Mouse (Mus musculus) ovary, adult 18-20 months (tissue): ENCODE data around the gene Dlg2.

ENCODE experiments used
- DNase-seq: peaks from one replicate; pipeline ENCODE4 v3.0.0; 2022; ENCODE audit warnings: low spot score, mixed read lengths

The Dlg2 gene

GRCm38 (mm10) chr7:92463080-92463877 lies 1986.8 kb downstream of the Dlg2 start:
- no peak for DNase-seq

GRCm38 (mm10) chr7:92464290-92464689 lies 1987.8 kb downstream of the Dlg2 start:
- no peak for DNase-seq

GRCm38 (mm10) chr7:92479143-92479542 lies 2002.7 kb downstream of the Dlg2 start:
- no peak for DNase-seq

- DNase-seq, result no peak
Measured at GRCm38 (mm10) chr7:92479748-92480147, 2003.3 kb downstream of the Dlg2 start.

- DNase-seq, result no peak
Measured at GRCm38 (mm10) chr7:92483346-92483745, 2006.9 kb downstream of the Dlg2 start.

GRCm38 (mm10) chr7:92485881-92486710 lies 2009.6 kb downstream of the Dlg2 start:
- no peak for DNase-seq

- DNase-seq, result no peak
Measured at GRCm38 (mm10) chr7:92486878-92487277, 2010.4 kb downstream of the Dlg2 start.

GRCm38 (mm10) chr7:92492262-92492661 lies 2015.8 kb downstream of the Dlg2 start:
- no peak for DNase-seq

- DNase-seq, result no peak
Measured at GRCm38 (mm10) chr7:92493521-92493920, 2017.0 kb downstream of the Dlg2 start.
